Mouse (Mus musculus) frontal cortex, postnatal 36 days (tissue): ENCODE measurements at regions not wholly inside any gene's neighbourhood (a gene's known extent, or its start where the extent isn't known, plus 50 kb on each side); places are given as distances from the start of the nearest gene placed in this dataset.
A peak's percentile ranks its signal among the peaks of the same experiment; 100 is the strongest.
"Not testable (repeated sequence)": the region's sequence is repeated elsewhere in the genome, so short reads cannot be mapped to it uniquely, and the experiment has no call there.

ENCODE experiments used
- DNase-seq, 2 experiments: peaks; one replicate each; pipeline ENCODE4 v3.0.0; 2022; ENCODE audit warnings: low spot score in 2 of 2

- peak in 1 of 2 experiments; percentile 66 for DNase-seq
These were observed 52.0 kb upstream of the Ak4 start for GRCm38 (mm10) chr4:101366905-101367679.

- no peak for DNase-seq
These were observed 53.8 kb upstream of the Ak4 start for GRCm38 (mm10) chr4:101365299-101365698.

DNA sequence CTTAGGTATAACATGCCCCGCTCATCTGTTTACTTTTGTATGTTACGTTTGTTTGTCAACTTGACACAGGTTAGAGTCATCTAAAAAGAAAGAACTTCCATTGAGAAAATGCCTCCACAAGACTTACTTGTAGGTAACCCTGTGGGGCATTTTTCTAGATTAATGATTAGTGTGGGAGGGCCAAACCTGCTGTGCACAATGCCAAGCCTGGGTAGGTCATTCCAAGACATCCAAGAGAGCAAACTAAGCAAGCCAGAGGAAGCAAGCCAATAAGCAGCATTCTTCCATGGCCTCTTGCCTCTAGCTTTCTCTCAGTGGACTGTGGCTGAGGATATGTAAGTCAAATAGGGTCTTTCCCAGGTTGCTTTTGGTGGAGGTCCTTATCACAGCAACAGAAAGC, 54.4 kb upstream of the Ak4 start:
- no peak for DNase-seq

DNA sequence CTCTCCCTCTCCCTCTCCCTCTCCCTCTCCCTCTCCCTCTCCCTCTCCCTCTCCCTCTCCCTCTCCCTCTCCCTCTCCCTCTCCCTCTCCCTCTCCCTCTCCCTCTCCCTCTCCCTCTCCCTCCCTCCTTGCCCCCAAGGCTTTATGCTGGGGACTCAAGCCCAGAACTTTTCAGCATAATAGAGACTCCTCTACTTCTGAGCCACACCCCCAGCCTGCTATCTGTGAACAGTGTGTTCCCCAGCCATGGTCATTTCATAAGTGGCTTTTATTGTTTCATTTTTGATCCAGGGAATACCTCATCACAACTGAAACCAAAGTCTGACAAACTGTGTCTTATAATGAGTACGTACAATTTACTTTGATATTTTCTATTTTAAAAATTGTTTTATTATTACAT, 55.8 kb upstream of the Ak4 start:
- DNase-seq = not testable (repeated sequence)

GRCm38 (mm10) chr4:101361779-101362178, 57.3 kb upstream of the Ak4 start:
- DNase-seq = no peak

GRCm38 (mm10) chr4:101360296-101360695, 58.8 kb upstream of the Ak4 start:
- DNase-seq = no peak

GRCm38 (mm10) chr4:101359119-101359518, 60.0 kb upstream of the Ak4 start:
- DNase-seq = no peak

- DNase-seq = no peak
These were observed 60.6 kb upstream of the Ak4 start for GRCm38 (mm10) chr4:101358525-101358924.

DNA sequence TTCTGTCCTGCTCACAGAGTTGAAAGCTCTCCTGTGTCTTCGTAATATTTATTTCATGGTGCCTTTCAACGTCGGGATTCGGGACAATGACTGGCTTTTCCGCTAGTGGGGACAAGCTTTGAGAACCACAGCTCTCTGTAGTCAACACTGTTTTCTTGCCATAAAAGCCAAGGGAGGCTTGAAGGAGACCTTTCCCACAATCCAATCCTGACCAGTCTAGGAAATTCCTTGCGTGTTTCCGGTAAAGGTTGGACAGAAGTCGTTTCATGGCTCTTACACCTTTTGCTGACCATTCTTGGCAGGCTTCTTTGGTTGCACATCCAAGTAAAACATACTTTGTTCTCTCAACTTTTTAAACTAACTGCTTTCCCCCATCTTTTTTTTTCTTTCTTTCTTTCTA, 61.2 kb upstream of the Ak4 start:
- no peak for DNase-seq

- peak; percentile 36 to 61 for DNase-seq
These were observed 61.9 kb upstream of the Ak4 start for GRCm38 (mm10) chr4:101356954-101357891.

GRCm38 (mm10) chr4:101356093-101356953, 62.8 kb upstream of the Ak4 start:
- peak; percentile 83 to 84 for DNase-seq

DNA sequence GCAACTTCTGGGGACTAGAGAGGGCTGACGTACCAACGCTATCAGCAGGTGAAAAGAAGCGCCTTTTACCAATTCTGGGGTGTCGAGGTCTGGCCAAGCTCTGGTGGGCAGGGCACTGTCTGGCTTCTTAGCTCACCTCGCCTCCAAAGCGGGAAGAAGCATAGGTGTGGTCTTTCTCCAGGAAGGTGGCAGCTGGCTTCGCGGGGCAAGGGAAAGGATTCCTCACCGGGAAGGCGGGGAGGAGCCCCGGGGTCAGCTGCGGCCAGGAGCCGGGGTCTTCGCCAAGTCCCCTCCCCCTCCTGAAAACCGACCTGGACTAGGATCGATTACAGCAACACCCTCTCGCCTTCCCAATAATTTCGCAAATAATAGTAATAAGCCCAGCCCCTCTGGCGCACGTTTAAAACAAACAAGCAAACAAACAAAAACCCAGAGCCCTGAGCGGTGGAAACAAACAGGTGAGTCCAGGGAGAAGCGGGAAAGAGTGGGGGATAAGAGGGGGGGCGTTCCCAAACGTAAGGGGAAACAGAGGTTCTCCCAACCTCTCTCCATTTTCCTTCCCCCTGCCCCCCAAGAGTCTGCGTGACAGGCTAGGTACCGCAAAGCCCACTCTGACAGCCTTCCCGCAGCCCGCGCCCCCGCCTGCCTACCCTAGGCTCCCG, 63.5 kb upstream of the Ak4 start:
- no peak for DNase-seq

DNA sequence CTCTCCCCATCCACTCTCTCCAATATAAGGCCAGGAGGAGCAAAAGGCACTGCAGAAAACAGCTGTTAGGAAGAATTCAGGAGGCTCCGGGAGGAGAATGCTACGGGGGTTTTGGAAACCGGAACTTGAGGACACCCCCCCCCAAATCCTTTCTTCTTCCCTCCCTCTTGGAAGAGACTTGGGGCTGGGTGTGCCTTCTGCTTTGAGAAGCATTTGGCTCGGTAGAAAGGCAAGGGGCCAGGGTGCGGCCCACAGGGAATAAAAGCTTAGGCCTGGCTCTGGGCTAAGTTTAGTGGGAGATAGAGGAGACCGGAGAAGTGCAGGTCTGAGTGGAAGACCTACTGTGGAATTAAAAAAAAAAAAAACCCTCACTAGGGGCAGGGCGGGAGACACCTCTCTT, 64.1 kb upstream of the Ak4 start:
- no peak for DNase-seq

- no peak for DNase-seq
These were observed 64.8 kb upstream of the Ak4 start for GRCm38 (mm10) chr4:101354086-101354855.

- DNase-seq = no peak
These were observed 66.9 kb upstream of the Ak4 start for GRCm38 (mm10) chr4:101352178-101352577.

DNA sequence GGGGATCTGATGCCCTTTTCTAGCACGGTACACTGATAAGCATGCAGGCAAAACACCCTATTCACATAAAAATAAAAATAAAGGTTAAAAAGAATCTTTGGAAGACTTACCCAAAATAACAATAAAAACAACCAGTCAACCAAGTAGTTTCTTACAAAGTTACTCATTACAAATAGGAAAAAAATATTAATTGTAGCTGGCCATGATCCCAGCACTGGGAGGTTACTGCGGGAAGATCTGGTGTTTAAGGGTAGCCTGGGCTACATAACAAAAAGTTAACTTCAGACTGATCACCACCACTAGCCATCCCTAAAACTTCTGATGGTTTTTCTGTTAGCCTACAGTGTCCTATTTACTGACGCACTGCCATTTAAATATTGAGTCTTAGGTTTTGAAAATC, 67.4 kb upstream of the Ak4 start:
- DNase-seq = no peak

DNA sequence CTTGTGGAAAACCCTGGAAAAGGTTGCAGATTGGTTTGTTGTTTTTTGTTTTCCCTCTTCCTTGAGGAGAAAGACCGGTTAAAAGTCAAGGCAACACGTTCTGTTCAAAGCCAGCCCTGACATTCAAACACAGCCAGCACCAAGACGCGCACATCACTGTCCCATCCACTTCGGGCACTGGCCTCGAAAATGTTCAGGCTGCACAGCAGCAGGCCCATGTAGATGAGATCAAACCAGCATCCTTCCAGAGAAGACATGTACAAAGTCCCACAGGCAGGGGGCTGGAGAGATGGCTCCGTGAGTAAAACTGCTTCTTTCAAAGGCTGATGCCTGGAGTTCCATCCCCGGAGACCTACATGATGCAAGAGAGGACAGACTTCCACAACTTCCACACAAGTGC, 68.4 kb upstream of the Ak4 start:
- DNase-seq = no peak

GRCm38 (mm10) chr4:101350222-101350621, 68.9 kb upstream of the Ak4 start:
- no peak for DNase-seq

GRCm38 (mm10) chr4:101349413-101349812, 69.7 kb upstream of the Ak4 start:
- peak; percentile 28 to 65 for DNase-seq

GRCm38 (mm10) chr4:101347309-101347708, 71.8 kb upstream of the Ak4 start:
- DNase-seq = no peak
